Mouse (Mus musculus): ENCODE measurements around the gene Nectin4.

The Nectin4 gene

GRCm38 (mm10) chr1:171360253-171360652 lies 9.6 kb upstream of the Nectin4 start:
- no peak for DNase-seq (ENCODE audit: low spot score)

GRCm38 (mm10) chr1:171360656-171361055 lies 9.2 kb upstream of the Nectin4 start, which contains the start of gene Klhdc9:
Gene Klhdc9, minus strand, starts transcription at chr1:171360798.
- DNase-seq (ENCODE audit: low spot score) = peak; percentile 98

GRCm38 (mm10) chr1:171361106-171362103 lies 8.5 kb upstream of the Nectin4 start:
- DNase-seq (ENCODE audit: low spot score) = peak; percentile 92

GRCm38 (mm10) chr1:171365934-171366333 lies 4.0 kb upstream of the Nectin4 start:
- DNase-seq (ENCODE audit: low spot score) = no peak

DNA sequence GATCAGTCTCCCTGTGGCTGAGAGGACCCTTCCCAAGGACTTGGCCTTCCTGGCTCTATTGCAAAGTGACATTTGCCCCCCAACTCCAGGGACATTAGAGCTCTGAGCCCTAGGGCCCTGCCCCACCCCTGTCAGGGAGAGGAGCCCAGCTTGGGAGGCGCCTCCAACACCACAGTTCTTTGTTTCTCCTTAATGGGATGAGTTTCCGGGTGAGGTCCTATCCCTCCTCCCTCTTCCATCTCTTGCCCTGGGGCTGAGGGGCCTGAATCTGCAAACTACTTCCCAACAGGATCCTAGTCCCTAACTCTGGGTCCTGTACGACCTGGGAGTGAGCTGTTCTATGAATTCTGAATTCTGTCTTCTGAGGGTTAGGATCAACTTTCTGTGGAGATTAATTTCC lies 3.0 kb downstream of the Nectin4 start:
- DNase-seq (ENCODE audit: low spot score) = no peak

- DNase-seq (ENCODE audit: low spot score) = no peak
Measured at GRCm38 (mm10) chr1:171373946-171374345, 4.0 kb downstream of the Nectin4 start.

- no peak for DNase-seq (ENCODE audit: low spot score)
Measured at GRCm38 (mm10) chr1:171375646-171376097, 5.8 kb downstream of the Nectin4 start.

DNA sequence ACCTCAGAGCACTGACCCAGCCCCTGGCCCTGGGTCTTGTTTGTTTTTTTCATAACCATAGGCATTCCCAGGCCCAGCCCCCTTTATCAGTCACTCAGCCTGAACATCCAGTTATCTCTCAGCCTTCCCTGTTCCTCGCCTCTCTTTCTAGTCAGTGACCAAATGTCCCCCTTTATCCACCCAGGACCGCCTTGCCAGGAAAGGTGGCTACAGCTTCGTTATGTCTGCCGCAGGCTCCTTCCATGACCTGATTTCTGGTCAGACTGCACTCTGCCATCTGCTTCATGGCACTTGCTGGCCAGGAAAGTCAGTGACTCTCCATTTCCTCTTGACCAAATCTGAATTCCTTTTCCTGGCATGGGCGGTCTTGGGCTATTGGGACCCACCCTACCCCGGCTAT lies 8.4 kb downstream of the Nectin4 start:
- no peak for DNase-seq (ENCODE audit: low spot score)

DNA sequence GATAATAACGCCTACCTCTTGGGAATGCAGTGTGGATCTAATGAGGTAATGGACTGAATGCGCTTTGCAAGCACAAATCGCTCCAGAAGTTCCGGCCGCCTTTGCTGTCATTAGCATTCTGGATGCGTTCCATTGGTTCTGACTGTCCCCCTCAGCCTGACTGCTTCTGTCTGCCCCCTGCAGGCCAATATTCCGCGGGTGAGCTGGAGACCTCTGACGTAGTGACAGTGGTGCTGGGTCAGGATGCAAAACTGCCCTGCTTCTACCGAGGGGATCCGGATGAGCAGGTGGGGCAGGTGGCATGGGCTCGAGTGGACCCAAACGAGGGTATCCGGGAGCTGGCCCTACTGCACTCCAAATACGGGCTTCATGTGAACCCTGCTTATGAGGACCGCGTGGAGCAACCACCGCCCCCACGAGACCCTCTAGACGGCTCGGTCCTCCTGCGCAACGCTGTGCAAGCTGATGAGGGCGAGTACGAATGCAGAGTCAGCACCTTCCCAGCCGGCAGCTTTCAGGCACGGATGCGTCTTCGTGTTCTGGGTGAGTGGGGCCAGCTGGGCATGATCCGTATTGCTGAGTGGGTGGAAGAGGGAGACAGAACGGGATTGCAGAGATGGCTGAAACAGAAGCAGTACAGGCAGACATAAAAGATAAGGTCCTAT lies 10.2 kb downstream of the Nectin4 start:
- DNase-seq (ENCODE audit: low spot score) = peak; percentile 85

- DNase-seq (ENCODE audit: low spot score) = no peak
Measured at GRCm38 (mm10) chr1:171382096-171382620, 12.3 kb downstream of the Nectin4 start.

- DNase-seq (ENCODE audit: low spot score) = no peak
Measured at GRCm38 (mm10) chr1:171384361-171384760, 14.5 kb downstream of the Nectin4 start.

DNA sequence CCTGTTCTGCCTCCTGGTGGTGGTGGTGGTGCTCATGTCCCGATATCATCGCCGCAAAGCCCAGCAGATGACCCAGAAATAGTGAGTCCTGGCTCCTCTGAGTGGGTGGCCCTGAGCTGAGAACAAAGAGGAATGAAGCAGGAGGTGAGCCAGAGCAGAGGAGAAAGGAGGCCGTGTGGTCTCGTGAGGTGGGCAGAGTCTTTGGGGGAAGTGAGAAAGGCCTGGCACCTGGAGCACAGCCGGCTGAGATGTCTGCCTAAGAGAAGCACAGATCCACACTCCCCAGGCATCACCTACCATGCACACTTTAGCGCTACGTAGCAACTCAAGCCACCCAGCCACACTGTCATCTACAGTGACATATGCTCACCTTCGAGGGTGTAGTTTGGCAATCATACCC lies 15.3 kb downstream of the Nectin4 start:
- no peak for DNase-seq (ENCODE audit: low spot score)

DNA sequence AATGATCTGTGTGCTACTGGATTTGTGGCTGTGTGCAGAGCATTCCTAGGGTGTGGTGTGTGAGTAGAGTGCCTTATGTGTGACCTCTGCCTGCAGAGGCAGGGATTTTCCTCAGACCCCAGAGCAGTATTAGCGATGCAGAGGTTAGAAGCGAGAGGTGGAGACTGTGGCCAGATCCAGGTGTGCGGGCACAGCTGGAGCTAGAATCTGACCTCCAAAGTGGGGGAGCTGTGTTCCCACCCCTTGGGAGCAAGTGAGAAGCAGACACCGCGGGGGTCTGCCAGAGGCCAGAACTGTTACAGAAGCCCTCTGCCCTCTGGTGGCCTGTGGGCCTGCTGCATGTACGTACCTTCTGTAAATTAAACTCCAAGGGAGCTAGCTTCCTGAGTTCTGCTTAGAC lies 17.2 kb downstream of the Nectin4 start:
- peak; percentile 72 for DNase-seq (ENCODE audit: low spot score)

- no peak for DNase-seq (ENCODE audit: low spot score)
Measured at GRCm38 (mm10) chr1:171388376-171389102, 18.6 kb downstream of the Nectin4 start, which contains the start of gene Arhgap30. Gene Arhgap30, plus strand, starts transcription at chr1:171388954.

DNA sequence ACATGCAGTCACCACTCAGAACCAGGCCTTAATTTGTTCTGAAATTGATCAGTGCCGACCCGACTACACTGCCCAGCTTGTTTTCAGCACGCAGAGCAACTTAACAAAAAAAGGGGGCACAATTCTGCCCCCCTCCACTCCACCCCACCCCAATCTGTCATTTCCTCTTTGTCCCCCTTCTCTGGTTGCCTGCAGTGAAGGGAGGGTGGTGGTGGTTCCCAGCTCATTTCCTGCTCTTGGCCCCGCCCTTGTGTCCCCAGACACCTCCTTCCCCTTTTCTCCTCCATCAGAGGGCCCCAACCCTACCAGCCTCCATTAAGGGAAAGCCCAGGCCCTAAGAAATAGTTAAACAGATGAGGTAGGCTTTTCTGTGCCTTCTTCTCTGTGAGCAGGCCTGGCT lies 20.2 kb downstream of the Nectin4 start:
- no peak for DNase-seq (ENCODE audit: low spot score)

GRCm38 (mm10) chr1:171401821-171402220 lies 31.9 kb downstream of the Nectin4 start:
- no peak for DNase-seq (ENCODE audit: low spot score)

- DNase-seq (ENCODE audit: low spot score) = no peak
Measured at GRCm38 (mm10) chr1:171402991-171403390, 33.1 kb downstream of the Nectin4 start.

- no peak for DNase-seq (ENCODE audit: low spot score)
Measured at GRCm38 (mm10) chr1:171407263-171407662, 37.4 kb downstream of the Nectin4 start.

DNA sequence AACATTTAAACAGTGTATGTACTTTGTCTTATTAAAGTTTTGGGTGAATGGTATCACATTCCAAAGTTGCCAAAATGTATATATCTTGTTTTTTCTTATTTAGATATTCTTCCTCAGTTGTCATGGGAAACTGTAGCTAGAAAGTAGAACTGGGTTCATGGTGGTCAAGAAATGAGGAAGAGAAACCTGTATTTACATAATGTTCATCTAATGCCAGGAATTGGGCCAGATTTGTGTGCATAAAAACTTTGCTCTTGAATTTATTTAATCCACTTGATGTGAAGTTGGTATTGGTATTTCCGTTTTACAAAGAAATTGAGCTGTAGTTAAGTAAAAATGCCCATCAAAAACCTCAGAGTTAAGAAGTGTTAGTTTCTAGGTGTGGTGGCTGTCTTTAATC lies 40.3 kb downstream of the Nectin4 start:
- peak; percentile 4 for DNase-seq (ENCODE audit: low spot score)

DNA sequence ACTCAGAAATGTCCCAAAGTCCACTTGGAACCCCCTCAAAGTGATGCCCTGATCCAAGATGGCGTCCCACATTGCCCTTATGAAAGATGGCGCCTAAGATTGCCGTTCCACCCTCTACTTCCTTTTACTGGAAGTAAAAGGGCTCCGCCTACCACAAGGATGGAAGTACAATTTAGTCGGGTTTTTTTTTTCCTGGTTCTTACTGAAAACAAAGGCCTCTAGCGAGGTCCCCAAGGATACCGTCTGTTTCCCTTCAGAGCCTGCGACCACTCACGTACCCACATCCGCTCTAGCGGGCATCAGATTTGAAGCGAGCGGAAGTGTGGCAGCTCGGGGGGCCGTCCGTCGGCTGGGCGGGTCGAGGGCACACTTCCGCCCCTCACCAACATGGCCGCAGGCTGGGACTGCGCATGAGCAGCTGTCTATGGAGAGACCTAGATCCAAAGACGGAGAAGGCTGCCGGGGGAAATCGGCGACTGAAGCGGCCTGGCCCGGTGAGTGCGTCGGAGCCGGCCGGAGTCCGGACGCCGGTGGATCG lies 41.1 kb downstream of the Nectin4 start, which contains the start of gene Usf1:
Gene Usf1 (plus strand): TSS at position 367 of the 538 bp plus-strand sequence.
- peak; percentile 97 for DNase-seq (ENCODE audit: low spot score)

GRCm38 (mm10) chr1:171411492-171411941 lies 41.6 kb downstream of the Nectin4 start:
- no peak for DNase-seq (ENCODE audit: low spot score)

Data from embryo, embryonic 10.5 days (tissue).